Mouse (Mus musculus) neural tube, embryonic 12.5 days (tissue): ENCODE data around the gene Glis2. TPM values are rescaled to one million over a fixed set of nuclear protein-coding genes. Genes with fewer than 3 reads are reported as not detected.
A peak's percentile ranks its signal among the peaks of the same experiment; 100 is the strongest.

ENCODE experiments used
- ATAC-seq: fragments of 200-750 bp; cut with Nextera tagmentation; 2 replicates; pipeline ENCODE4 v1.8.0; 2017; ENCODE audit warnings: low read depth, mild to moderate bottlenecking, moderate TSS enrichment, moderate library complexity; ENCODE audit not compliant: low FRiP score
- H3K27ac ChIP-seq: fragments of 300-500 bp; sonication (generic); 2 replicates; pipeline ENCODE4 v1.5.1; 2016
- H3K27me3 ChIP-seq: fragments of 300-500 bp; sonication (generic); replicated peaks from 2 replicates; pipeline ENCODE4 v1.6.1; 2016; ENCODE audit warnings: mild to moderate bottlenecking
- H3K36me3 ChIP-seq: fragments of 300-500 bp; sonication (generic); 2 replicates; pipeline ENCODE4 v1.6.1; 2016; ENCODE audit warnings: mild to moderate bottlenecking
- H3K4me1 ChIP-seq: fragments of 300-500 bp; sonication (generic); 2 replicates; pipeline ENCODE4 v1.6.1; 2016
- H3K4me2 ChIP-seq: fragments of 300-500 bp; sonication (generic); replicated peaks from 2 replicates; pipeline ENCODE4 v1.6.1; 2016; ENCODE audit warnings: mild to moderate bottlenecking
- H3K4me3 ChIP-seq: fragments of 300-500 bp; sonication (generic); 2 replicates; pipeline ENCODE4 v1.5.1; 2016
- H3K9ac ChIP-seq: fragments of 300-500 bp; sonication (generic); 2 replicates; pipeline ENCODE4 v1.6.1; 2016; ENCODE audit warnings: mild to moderate bottlenecking
- H3K9me3 ChIP-seq: fragments of 300-500 bp; sonication (generic); 2 replicates; pipeline ENCODE4 v1.6.1; 2016; ENCODE audit warnings: mild to moderate bottlenecking
- WGBS: fragments of 180-500 bp; shearing (Covaris S2); methylation state at CpG from one replicate; pipeline ENCODE4 v1.1.7; 2016; 5-methylcytosine and 5-hydroxymethylcytosine counted together
- polyA plus RNA-seq: library from polyadenylated mRNA; unstranded; fragments of >200 nt; fragmentation: Nextera tagmentation; extraction: Ambion mirVana; gene quantifications from 2 replicates; pipeline ENCODE4 v1.2.1, GENCODE M21; 2016

Gene Glis2
- polyA plus RNA-seq, result 36.5 and 36.7 TPM in 2 replicates

- WGBS, result 0% methylated on average over 33 of the region's 74 CpGs
- Histone ChIP-seq H3K36me3 (0 out of 2 replicates have a peak, but pooled peaks cover 6% of the 10 kb centered on the region), H3K4me1 (peaks cover 56% of the 10 kb centered on the region), H3K27ac (peak within 1 kb of the TSS; percentile 94), H3K27me3 (no peaks in the 10 kb centered on the region), H3K4me2 (peak within 1 kb of the TSS; percentile 98), H3K9me3 (no peaks in the 10 kb centered on the region), H3K9ac (peak within 1 kb of the TSS; percentile 97), H3K4me3 (peak within 1 kb of the TSS; percentile 89)
- peak; percentile 84 for ATAC-seq
These were observed at the start of gene Glis2 for GRCm38 (mm10) chr16:4593971-4594813. Gene Glis2 (plus strand): TSS chr16:4594713.

- Histone ChIP-seq H3K27me3 (no peaks in the 10 kb centered on the region), H3K4me3 (no peak overlapping the region), H3K9me3 (no peaks in the 10 kb centered on the region), H3K36me3 (peaks cover 38% of the 10 kb centered on the region), H3K4me1 (no peaks in the 10 kb centered on the region), H3K27ac (no peak overlapping the region), H3K9ac (no peak overlapping the region), H3K4me2 (no peak overlapping the region)
- no peak for ATAC-seq
- WGBS, result 85% methylated on average over 9 of the region's 9 CpGs
These were observed 49.7 kb upstream of the Glis2 start for GRCm38 (mm10) chr16:4544845-4545244.

DNA sequence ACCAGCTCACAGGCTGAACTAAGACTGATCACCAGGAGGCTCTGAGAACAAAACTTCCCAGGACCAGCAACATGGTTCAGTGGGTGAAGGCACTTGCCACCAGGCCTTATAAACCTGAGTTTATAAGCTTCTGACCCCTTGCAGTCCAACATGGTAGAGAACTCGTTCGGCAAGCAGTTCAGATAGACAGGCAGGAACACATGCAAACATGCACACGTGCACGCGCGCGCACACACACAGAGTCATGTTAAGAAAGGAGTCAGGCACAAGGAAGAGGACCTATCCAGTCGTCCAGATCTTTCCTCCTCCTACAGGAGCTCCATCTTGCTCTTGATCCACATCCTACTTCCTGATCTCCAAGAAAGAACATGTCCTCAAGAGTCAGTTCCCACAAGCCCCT, 47.7 kb upstream of the Glis2 start:
- Histone ChIP-seq H3K4me1 (no peaks in the 10 kb centered on the region), H3K9me3 (no peaks in the 10 kb centered on the region), H3K27me3 (no peaks in the 10 kb centered on the region), H3K4me3 (no peak overlapping the region), H3K27ac (no peak overlapping the region), H3K9ac (no peak overlapping the region), H3K4me2 (no peak overlapping the region), H3K36me3 (peaks cover 47% of the 10 kb centered on the region)
- WGBS, result 92% methylated on average over 8 of the region's 8 CpGs
- ATAC-seq, result no peak

DNA sequence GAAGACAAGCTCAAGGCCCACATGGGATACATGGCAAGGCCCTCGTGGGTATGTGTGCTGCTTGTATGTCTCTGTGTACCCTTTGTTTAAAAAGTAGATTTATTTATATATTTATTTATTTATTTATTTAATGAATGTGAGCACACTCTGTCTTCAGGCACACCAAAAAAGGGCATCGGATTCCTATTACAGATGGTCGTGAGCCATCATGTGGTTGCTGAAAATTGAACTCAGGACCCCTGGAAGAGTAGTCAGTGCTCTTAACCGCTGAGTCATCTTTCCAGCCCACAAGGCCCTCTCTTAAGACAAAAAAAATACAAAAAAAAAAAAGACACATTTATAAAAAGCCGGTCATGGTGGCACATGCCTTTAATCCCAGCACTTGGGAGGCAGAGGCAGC, 46.9 kb upstream of the Glis2 start:
- 93% methylated on average over 5 of the region's 5 CpGs for WGBS
- no peak for ATAC-seq
- Histone ChIP-seq H3K9ac (no peak overlapping the region), H3K9me3 (no peaks in the 10 kb centered on the region), H3K27me3 (no peaks in the 10 kb centered on the region), H3K36me3 (peaks cover 47% of the 10 kb centered on the region), H3K4me3 (no peak overlapping the region), H3K4me1 (peaks cover 4% of the 10 kb centered on the region; the same call in 1 of the 2 replicates), H3K27ac (no peak overlapping the region), H3K4me2 (no peak overlapping the region)

GRCm38 (mm10) chr16:4548953-4549688, 45.4 kb upstream of the Glis2 start:
- no peak for ATAC-seq
- no peaks in the 10 kb centered on the region for H3K27me3 ChIP-seq

GRCm38 (mm10) chr16:4551056-4551455, 43.5 kb upstream of the Glis2 start:
- Histone ChIP-seq H3K27ac (no peak overlapping the region), H3K9me3 (no peaks in the 10 kb centered on the region), H3K4me1 (peaks cover 8% of the 10 kb centered on the region; the same call in 1 of the 2 replicates), H3K36me3 (peaks cover 33% of the 10 kb centered on the region), H3K9ac (no peak overlapping the region), H3K4me3 (no peak overlapping the region), H3K27me3 (no peaks in the 10 kb centered on the region), H3K4me2 (no peak overlapping the region)
- WGBS, result 42% methylated on average over 13 of the region's 13 CpGs
- ATAC-seq, result 0 out of 2 replicates have a peak, but pooled peaks have one; percentile 41

More at GRCm38 (mm10) chr16:4548953-4549688, 45.4 kb upstream of the Glis2 start:
- H3K27ac ChIP-seq, result no peak overlapping the region
- no peak overlapping the region for H3K9ac ChIP-seq
- 87% methylated on average over 18 of the region's 18 CpGs for WGBS
- no peaks in the 10 kb centered on the region for H3K9me3 ChIP-seq
- peaks cover 47% of the 10 kb centered on the region for H3K36me3 ChIP-seq
- H3K4me2 ChIP-seq, result no peak overlapping the region
- no peak overlapping the region for H3K4me3 ChIP-seq
- H3K4me1 ChIP-seq, result peaks cover 8% of the 10 kb centered on the region; the same call in 1 of the 2 replicates

DNA sequence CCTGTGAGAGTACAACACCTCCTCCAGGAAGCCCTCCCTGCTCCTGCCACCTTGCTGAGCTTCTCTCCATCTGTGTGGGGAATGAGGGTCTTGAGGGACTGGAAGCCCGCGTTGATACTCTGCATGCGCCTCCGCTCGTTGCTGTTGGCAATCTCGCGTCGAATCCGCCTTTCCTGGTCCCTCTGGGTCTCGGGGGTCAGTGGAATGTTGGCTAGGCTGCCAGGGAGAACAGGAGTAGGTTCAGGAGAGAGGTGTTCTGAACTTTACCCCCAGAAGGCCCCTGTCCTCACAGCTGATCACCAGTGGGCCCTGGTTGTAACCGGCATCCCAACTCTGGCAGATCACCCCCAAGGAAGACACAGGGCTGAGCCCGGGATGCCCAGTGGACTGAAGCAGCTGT, 42.6 kb upstream of the Glis2 start:
- no peaks in the 10 kb centered on the region for H3K9me3 ChIP-seq
- no peak for ATAC-seq
- H3K36me3 ChIP-seq, result peaks cover 27% of the 10 kb centered on the region
- H3K27ac ChIP-seq, result no peak overlapping the region
- H3K27me3 ChIP-seq, result no peaks in the 10 kb centered on the region
- H3K4me2 ChIP-seq, result no peak overlapping the region
- H3K4me3 ChIP-seq, result no peak overlapping the region
- 90% methylated on average over 12 of the region's 12 CpGs for WGBS
- H3K4me1 ChIP-seq, result peaks cover 12% of the 10 kb centered on the region
- no peak overlapping the region for H3K9ac ChIP-seq

GRCm38 (mm10) chr16:4552829-4553550, 41.5 kb upstream of the Glis2 start:
- no peak overlapping the region for H3K27ac ChIP-seq
- no peaks in the 10 kb centered on the region for H3K9me3 ChIP-seq
- H3K9ac ChIP-seq, result no peak overlapping the region
- H3K36me3 ChIP-seq, result peaks cover 21% of the 10 kb centered on the region
- no peak for ATAC-seq
- WGBS, result 58% methylated on average over 6 of the region's 6 CpGs
- H3K4me3 ChIP-seq, result no peak overlapping the region
- H3K4me1 ChIP-seq, result peaks cover 23% of the 10 kb centered on the region
- H3K27me3 ChIP-seq, result no peaks in the 10 kb centered on the region
- H3K4me2 ChIP-seq, result peak overlapping the region; percentile 20; the same call in 1 of the 2 replicates

DNA sequence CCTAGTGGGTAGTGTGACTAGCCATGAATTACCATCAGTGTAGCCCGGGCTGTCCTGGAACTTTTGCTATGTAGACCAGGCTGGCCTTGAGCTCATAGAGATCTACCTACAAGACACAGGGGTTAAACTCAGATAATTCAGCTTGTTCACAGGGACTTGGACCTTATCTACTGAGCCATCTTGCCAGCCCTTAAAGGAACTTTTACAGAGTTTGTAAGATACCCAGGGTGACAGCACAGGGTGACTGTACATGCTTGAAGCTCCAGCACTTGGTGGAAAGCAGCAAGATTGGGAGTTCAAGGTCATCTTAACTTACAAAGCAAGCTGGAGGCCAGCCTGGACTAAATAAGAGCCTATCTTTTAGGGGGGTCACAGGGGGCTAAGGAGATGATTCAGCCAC, 39.0 kb upstream of the Glis2 start:
- WGBS, result 100% methylated on average over 1 of the region's 1 CpGs
- H3K27ac ChIP-seq, result no peak overlapping the region
- H3K27me3 ChIP-seq, result no peaks in the 10 kb centered on the region
- H3K4me3 ChIP-seq, result no peak overlapping the region
- no peaks in the 10 kb centered on the region for H3K9me3 ChIP-seq
- no peak for ATAC-seq
- peaks cover 8% of the 10 kb centered on the region; the same call in 1 of the 2 replicates for H3K36me3 ChIP-seq
- H3K4me2 ChIP-seq, result no peak overlapping the region
- H3K9ac ChIP-seq, result no peak overlapping the region
- H3K4me1 ChIP-seq, result peaks cover 28% of the 10 kb centered on the region

GRCm38 (mm10) chr16:4557085-4557484, 37.4 kb upstream of the Glis2 start:
- peaks cover 30% of the 10 kb centered on the region for H3K4me1 ChIP-seq
- H3K27me3 ChIP-seq, result no peaks in the 10 kb centered on the region
- no peak overlapping the region for H3K27ac ChIP-seq
- no peak overlapping the region for H3K4me3 ChIP-seq
- no peaks in the 10 kb centered on the region; the same call in 1 of the 2 replicates for H3K36me3 ChIP-seq
- ATAC-seq, result no peak
- H3K9me3 ChIP-seq, result no peaks in the 10 kb centered on the region
- peak overlapping the region; percentile 87 for H3K4me2 ChIP-seq
- 84% methylated on average over 1 of the region's 1 CpGs for WGBS
- H3K9ac ChIP-seq, result peak overlapping the region; percentile 26; the same call in 1 of the 2 replicates

DNA sequence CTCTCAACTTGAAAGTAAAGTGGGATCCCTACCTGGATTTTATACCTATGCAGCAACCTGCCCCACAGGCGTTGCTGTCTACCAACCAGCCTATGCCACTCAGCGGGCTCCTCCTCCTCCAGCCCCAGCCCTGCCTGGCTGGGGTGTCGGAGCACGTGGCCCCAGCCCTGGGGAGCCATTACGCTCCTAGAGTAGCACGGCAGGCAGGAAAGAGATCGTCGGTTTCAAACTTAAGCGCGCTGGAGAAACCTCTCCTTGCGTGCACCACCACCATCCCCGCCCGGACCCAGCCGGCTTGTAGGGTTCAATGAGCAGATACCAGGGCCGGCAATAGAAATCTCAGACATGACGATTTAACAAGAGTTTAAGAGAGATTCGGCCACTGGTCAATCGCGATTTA, 36.6 kb upstream of the Glis2 start:
- peak overlapping the region; percentile 79 for H3K9ac ChIP-seq
- peak overlapping the region; percentile 74 for H3K4me3 ChIP-seq
- WGBS, result 1% methylated on average over 19 of the region's 19 CpGs
- H3K4me1 ChIP-seq, result peaks cover 23% of the 10 kb centered on the region
- H3K27ac ChIP-seq, result peak overlapping the region; percentile 77
- peak; percentile 65 for ATAC-seq
- H3K36me3 ChIP-seq, result no peaks in the 10 kb centered on the region; the same call in 1 of the 2 replicates
- H3K4me2 ChIP-seq, result peak overlapping the region; percentile 87
- no peaks in the 10 kb centered on the region for H3K9me3 ChIP-seq
- no peaks in the 10 kb centered on the region for H3K27me3 ChIP-seq
